Mouse (Mus musculus) liver, adult 2 months (tissue): Measurements from ENCODE around the gene Fam222b. TPM values are rescaled to one million over a fixed set of nuclear protein-coding genes. Genes with fewer than 3 reads are reported as not detected.

Source experiments
- DNase-seq: peaks from one replicate; pipeline ENCODE4 v3.0.0-alpha.2; 2011; ENCODE audit warnings: low read depth, low spot score; ENCODE audit errors: extremely low read depth
- H3K27ac ChIP-seq: fragments of 200-500 bp; replicated peaks from 2 replicates; pipeline ENCODE4 v1.5.1; 2012; ENCODE audit warnings: low read depth, mild to moderate bottlenecking, control low read depth, inconsistent platforms, low read length; ENCODE audit not compliant: insufficient read depth
- H3K27me3 ChIP-seq: fragments of 200-500 bp; 2 replicates; pipeline ENCODE4 v1.6.1; 2012; ENCODE audit warnings: mild to moderate bottlenecking, moderate library complexity, low read length, inconsistent platforms; ENCODE audit not compliant: control insufficient read depth, insufficient read depth
- H3K36me3 ChIP-seq: fragments of 200-500 bp; 2 replicates; pipeline ENCODE4 v1.6.1; 2012; ENCODE audit warnings: low read length, inconsistent platforms; ENCODE audit not compliant: control insufficient read depth, insufficient read depth
- H3K4me1 ChIP-seq: fragments of 200-500 bp; 2 replicates; pipeline ENCODE4 v1.6.1; 2011; ENCODE audit warnings: low read length; ENCODE audit not compliant: control insufficient read depth, insufficient read depth
- H3K4me3 ChIP-seq: fragments of 200-500 bp; 2 replicates; pipeline ENCODE4 v1.5.1; 2011; ENCODE audit warnings: low read depth, mild to moderate bottlenecking, control low read depth, low read length, moderate library complexity; ENCODE audit not compliant: insufficient read depth
- H3K79me2 ChIP-seq: fragments of 200-500 bp; 2 replicates; pipeline ENCODE4 v1.6.1; 2012; ENCODE audit warnings: inconsistent platforms, mild to moderate bottlenecking, low read length, moderate library complexity; ENCODE audit not compliant: control insufficient read depth, insufficient read depth
- H3K9ac ChIP-seq: fragments of 200-500 bp; 2 replicates; pipeline ENCODE4 v1.6.1; 2012; ENCODE audit warnings: low read depth, mild to moderate bottlenecking, control low read depth, inconsistent platforms, low read length
- CTCF ChIP-seq: fragments of 200-500 bp; IDR thresholded peaks from 2 replicates; pipeline ENCODE4 v1.5.1; 2011; ENCODE audit warnings: low read depth, low read length, control low read depth
- POLR2A ChIP-seq: fragments of 200-500 bp; IDR thresholded peaks from 2 replicates; pipeline ENCODE4 v1.6.1; 2011; ENCODE audit warnings: low read length, control low read depth; ENCODE audit not compliant: insufficient read depth; ENCODE audit errors: extremely low read depth
- WGBS: fragments of 180-500 bp; shearing (Covaris S2); methylation state at CpG from one replicate; pipeline ENCODE4 v1.1.7; 2018; 5-methylcytosine and 5-hydroxymethylcytosine counted together
- polyA plus RNA-seq: library from polyadenylated mRNA; depleted of rRNA; stranded (reverse); fragments of >200 nt; gene quantifications from 2 replicates; pipeline ENCODE4 v1.2.3, GENCODE M21; 2012
- total RNA-seq: library from RNA; depleted of rRNA; stranded (reverse); fragments of >200 nt; gene quantifications from 2 replicates; pipeline ENCODE4 v1.2.3, GENCODE M21; 2014

Fam222b gene
- total and polyA plus RNA-seq, 2 experiments = 2.5 to 13.6 TPM

GRCm38 (mm10) chr11:78113616-78114015 lies 19.2 kb downstream of the Fam222b start:
- H3K36me3 ChIP-seq = no peaks in the 10 kb centered on the region
- no peak for TF ChIP-seq POLR2A
- TF ChIP-seq CTCF = no peak
- no peaks in the 10 kb centered on the region for H3K27me3 ChIP-seq
- 73% methylated on average over 2 of the region's 2 CpGs for WGBS
- H3K4me3 ChIP-seq = no peak overlapping the region
- no peak overlapping the region for H3K9ac ChIP-seq
- H3K27ac ChIP-seq = no peak overlapping the region
- peaks cover 52% of the 10 kb centered on the region for H3K79me2 ChIP-seq
- peaks cover 15% of the 10 kb centered on the region for H3K4me1 ChIP-seq
- no peak for DNase-seq

DNA sequence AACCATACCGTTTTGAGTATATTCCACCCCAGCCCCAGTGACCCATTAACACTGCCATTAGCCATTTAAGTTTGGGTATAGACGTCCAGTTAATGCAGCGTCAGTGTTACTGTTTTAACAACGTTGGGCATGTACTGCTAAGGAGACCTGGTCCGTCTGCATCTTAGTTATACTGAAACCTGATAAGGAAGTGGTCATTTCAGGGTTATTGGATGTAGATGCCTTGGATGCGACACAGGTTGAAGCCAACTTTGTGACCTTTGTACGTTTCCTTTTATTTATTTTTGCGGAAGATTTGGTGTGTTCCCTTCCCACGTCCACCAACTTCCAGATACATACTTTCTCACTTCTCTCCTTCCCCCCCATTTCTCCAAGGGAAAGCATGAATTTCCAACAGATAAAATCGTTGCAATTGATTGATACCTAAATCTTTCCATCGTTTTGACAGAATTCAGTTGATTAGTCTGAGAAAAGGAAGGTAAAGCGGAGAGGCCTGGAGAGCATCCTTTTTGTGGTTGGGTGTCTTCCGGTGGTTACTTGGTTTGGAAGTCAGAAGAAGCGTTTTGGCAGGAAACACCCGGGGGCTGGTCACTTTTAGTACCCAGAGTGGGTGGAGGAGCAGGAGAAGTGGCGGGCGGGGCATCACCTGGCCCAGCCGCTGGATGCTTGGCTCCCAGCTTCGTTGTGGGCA lies 20.4 kb downstream of the Fam222b start:
- Histone ChIP-seq H3K27me3 (no peaks in the 10 kb centered on the region), H3K27ac (no peak overlapping the region), H3K9ac (peak overlapping the region; percentile 54), H3K79me2 (peaks cover 47% of the 10 kb centered on the region), H3K4me3 (peak overlapping the region; percentile 59), H3K36me3 (no peaks in the 10 kb centered on the region), H3K4me1 (peaks cover 13% of the 10 kb centered on the region)
- 9% methylated on average over 19 of the region's 19 CpGs for WGBS
- TF ChIP-seq CTCF = no peak
- TF ChIP-seq POLR2A = no peak
- DNase-seq = no peak

- peaks cover 42% of the 10 kb centered on the region for H3K79me2 ChIP-seq
- H3K9ac ChIP-seq = peak overlapping the region; percentile 54
- peak overlapping the region; percentile 59 for H3K4me3 ChIP-seq
- no peak for TF ChIP-seq POLR2A
- no peak for TF ChIP-seq CTCF
- peak; percentile 84 for DNase-seq
- no peaks in the 10 kb centered on the region for H3K36me3 ChIP-seq
- H3K27me3 ChIP-seq = no peaks in the 10 kb centered on the region
- 3% methylated on average over 37 of the region's 37 CpGs for WGBS
- H3K27ac ChIP-seq = no peak overlapping the region
- H3K4me1 ChIP-seq = peaks cover 14% of the 10 kb centered on the region
Measured at GRCm38 (mm10) chr11:78115367-78116145, 21.1 kb downstream of the Fam222b start.

DNA sequence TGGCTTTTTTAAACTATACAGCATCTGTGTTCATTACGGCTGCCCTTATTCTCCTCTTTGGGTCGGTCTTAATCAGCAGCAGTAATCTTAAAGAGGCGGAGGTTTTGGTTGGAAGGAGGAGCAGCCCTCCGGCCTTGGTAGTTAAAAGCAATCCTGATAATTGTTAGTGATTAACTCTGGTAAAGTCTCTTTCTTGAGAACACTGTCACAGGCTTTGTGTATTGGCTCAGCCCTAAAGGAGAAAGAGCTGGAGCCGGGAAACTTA lies 21.6 kb downstream of the Fam222b start:
- H3K4me3 ChIP-seq = no peak overlapping the region
- peaks cover 42% of the 10 kb centered on the region for H3K79me2 ChIP-seq
- no peak overlapping the region for H3K27ac ChIP-seq
- no peaks in the 10 kb centered on the region for H3K27me3 ChIP-seq
- peaks cover 19% of the 10 kb centered on the region for H3K4me1 ChIP-seq
- no peaks in the 10 kb centered on the region for H3K36me3 ChIP-seq
- no peak overlapping the region for H3K9ac ChIP-seq
- no peak for TF ChIP-seq CTCF
- DNase-seq = no peak
- 37% methylated on average over 5 of the region's 5 CpGs for WGBS

- Histone ChIP-seq H3K4me3 (no peak overlapping the region), H3K27ac (no peak overlapping the region)
Measured at GRCm38 (mm10) chr11:78118467-78118866, 24.0 kb downstream of the Fam222b start.

GRCm38 (mm10) chr11:78119898-78120297 lies 25.4 kb downstream of the Fam222b start:
- no peaks in the 10 kb centered on the region for H3K36me3 ChIP-seq
- no peak overlapping the region for H3K9ac ChIP-seq
- no peak for TF ChIP-seq POLR2A
- no peak for TF ChIP-seq CTCF
- no peaks in the 10 kb centered on the region for H3K27me3 ChIP-seq
- peaks cover 18% of the 10 kb centered on the region for H3K4me1 ChIP-seq
- H3K79me2 ChIP-seq = peaks cover 43% of the 10 kb centered on the region
- WGBS = 46% methylated on average over 8 of the region's 8 CpGs
- DNase-seq = no peak
- no peak overlapping the region for H3K4me3 ChIP-seq
- H3K27ac ChIP-seq = no peak overlapping the region

More at GRCm38 (mm10) chr11:78118467-78118866, 24.0 kb downstream of the Fam222b start:
- no peak overlapping the region for H3K9ac ChIP-seq
- peaks cover 24% of the 10 kb centered on the region for H3K4me1 ChIP-seq
- TF ChIP-seq POLR2A = no peak
- TF ChIP-seq CTCF = no peak
- H3K27me3 ChIP-seq = no peaks in the 10 kb centered on the region
- H3K36me3 ChIP-seq = no peaks in the 10 kb centered on the region
- no peak for DNase-seq
- peaks cover 49% of the 10 kb centered on the region for H3K79me2 ChIP-seq
